Mouse (Mus musculus) neural tube, embryonic 13.5 days (tissue): ENCODE measurements at regions not wholly inside any gene's neighbourhood (a gene's known extent, or its start where the extent isn't known, plus 50 kb on each side); places are given as distances from the start of the nearest gene placed in this dataset.

Source experiments
- ATAC-seq: fragments of 200-750 bp; cut with Nextera tagmentation; 2 replicates; pipeline ENCODE4 v1.8.0; 2017; ENCODE audit warnings: low read depth, mild to moderate bottlenecking, moderate TSS enrichment, moderate library complexity
- H3K27ac ChIP-seq: fragments of 300-500 bp; sonication (generic); replicated peaks from 2 replicates; pipeline ENCODE4 v1.5.1; 2015; ENCODE audit warnings: moderate library complexity, mild to moderate bottlenecking, inconsistent platforms
- H3K27me3 ChIP-seq: fragments of 300-500 bp; sonication (generic); 2 replicates; pipeline ENCODE4 v1.6.1; 2015; ENCODE audit warnings: mild to moderate bottlenecking, inconsistent platforms
- H3K36me3 ChIP-seq: fragments of 300-500 bp; sonication (generic); 2 replicates; pipeline ENCODE4 v1.6.1; 2015; ENCODE audit warnings: mild to moderate bottlenecking, inconsistent platforms
- H3K4me1 ChIP-seq: fragments of 300-500 bp; sonication (generic); replicated peaks from 2 replicates; pipeline ENCODE4 v1.6.1; 2015; ENCODE audit warnings: inconsistent platforms
- H3K4me2 ChIP-seq: fragments of 300-500 bp; sonication (generic); 2 replicates; pipeline ENCODE4 v1.6.1; 2015; ENCODE audit warnings: inconsistent platforms, mild to moderate bottlenecking, moderate library complexity
- H3K4me3 ChIP-seq: fragments of 300-500 bp; sonication (generic); 2 replicates; pipeline ENCODE4 v1.5.1; 2015; ENCODE audit warnings: mild to moderate bottlenecking, inconsistent platforms
- H3K9ac ChIP-seq: fragments of 300-500 bp; sonication (generic); 2 replicates; pipeline ENCODE4 v1.6.1; 2015; ENCODE audit warnings: moderate library complexity, mild to moderate bottlenecking, inconsistent platforms
- H3K9me3 ChIP-seq: fragments of 300-500 bp; sonication (generic); 2 replicates; pipeline ENCODE4 v1.6.1; 2016; ENCODE audit warnings: inconsistent platforms
- WGBS: fragments of 180-500 bp; shearing (Covaris S2); methylation state at CpG from one replicate; pipeline ENCODE4 v1.1.7; 2015; 5-methylcytosine and 5-hydroxymethylcytosine counted together

DNA sequence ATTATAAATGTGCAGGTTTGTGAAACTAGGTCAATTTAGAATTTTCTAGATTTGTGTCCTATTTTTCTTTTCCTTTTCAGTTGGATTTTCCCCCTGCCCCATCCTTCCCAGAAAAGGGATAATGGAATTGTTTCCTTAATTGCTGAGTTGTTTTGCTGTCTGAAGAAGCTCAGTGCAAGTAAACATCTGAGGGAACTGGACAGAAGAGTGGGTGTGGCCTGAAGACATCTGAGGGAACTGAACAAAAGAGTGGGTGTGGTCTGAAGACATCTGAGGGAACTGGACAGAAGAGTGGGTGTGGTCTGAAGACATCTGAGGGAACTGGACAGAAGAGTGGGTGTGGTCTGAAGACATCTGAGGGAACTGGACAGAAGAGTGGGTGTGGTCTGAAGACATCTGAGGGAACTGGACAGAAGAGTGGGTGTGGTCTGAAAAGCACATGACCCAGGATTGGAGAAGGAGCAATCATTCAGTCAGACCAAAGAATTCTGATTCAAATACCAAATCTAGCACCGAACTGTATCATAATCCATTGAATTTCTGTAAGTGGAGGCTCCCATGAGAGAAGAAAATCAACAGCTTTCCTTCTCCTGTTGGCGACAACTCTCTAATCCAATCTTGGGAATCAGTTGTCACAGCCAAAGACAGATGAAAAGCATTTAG, 1479.8 kb downstream of the 4930444P10Rik start:
- Histone ChIP-seq H3K4me3 (no peak overlapping the region), H3K27ac (no peak overlapping the region), H3K36me3 (no peaks in the 10 kb centered on the region), H3K9me3 (no peaks in the 10 kb centered on the region), H3K4me2 (no peak overlapping the region), H3K27me3 (no peaks in the 10 kb centered on the region), H3K9ac (no peak overlapping the region), H3K4me1 (no peaks in the 10 kb centered on the region)
- 86% methylated on average over 2 of the region's 2 CpGs for WGBS
- no peak for ATAC-seq

DNA sequence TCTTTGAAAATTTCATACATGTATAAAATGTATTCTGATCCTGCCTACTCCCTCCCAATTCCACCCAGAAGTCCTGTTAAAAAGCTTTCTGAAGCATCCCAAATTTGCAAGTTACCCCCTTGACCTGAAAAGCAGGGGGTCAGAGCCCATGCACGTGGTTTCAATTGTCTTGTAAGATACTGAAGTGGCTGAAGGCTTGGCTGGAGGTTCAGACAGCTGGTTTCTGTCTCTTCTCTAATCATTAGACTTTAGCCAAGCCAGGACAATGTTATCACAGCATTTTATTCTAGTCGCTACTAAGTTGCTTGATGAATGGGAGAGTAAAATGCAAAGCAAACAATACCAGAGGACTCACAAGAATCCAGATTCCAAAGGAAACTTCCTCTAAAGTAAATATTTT, 1484.1 kb downstream of the 4930444P10Rik start:
- Histone ChIP-seq H3K27me3 (no peaks in the 10 kb centered on the region), H3K9me3 (no peaks in the 10 kb centered on the region), H3K4me3 (no peak overlapping the region), H3K4me2 (no peak overlapping the region), H3K36me3 (no peaks in the 10 kb centered on the region), H3K9ac (no peak overlapping the region), H3K4me1 (no peaks in the 10 kb centered on the region), H3K27ac (no peak overlapping the region)
- WGBS, result 34% methylated on average over 2 of the region's 2 CpGs
- ATAC-seq, result no peak

DNA sequence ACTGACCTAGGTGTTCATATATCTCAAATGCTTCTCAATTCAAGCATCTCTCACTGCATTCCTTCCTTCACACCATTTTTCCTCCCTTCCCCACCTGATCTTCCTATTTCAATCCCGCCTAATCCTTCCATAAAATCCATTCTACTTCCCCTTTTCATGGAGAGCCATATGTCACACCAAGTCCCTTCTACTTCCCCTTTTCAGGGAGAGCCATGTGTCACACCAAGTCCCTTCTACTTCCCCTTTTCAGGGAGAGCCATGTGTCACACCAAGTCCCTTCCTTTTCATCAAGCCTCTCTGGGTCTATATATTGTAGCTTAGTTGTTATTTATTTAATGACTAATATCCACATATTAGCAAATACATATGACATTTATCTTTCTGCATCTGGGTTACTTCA, 1497.2 kb downstream of the 4930444P10Rik start:
- ATAC-seq, result no peak
- no peaks in the 10 kb centered on the region for H3K27me3 ChIP-seq
- H3K9me3 ChIP-seq, result no peaks in the 10 kb centered on the region
- H3K4me3 ChIP-seq, result no peak overlapping the region
- H3K27ac ChIP-seq, result no peak overlapping the region
- H3K9ac ChIP-seq, result no peak overlapping the region
- H3K4me1 ChIP-seq, result no peaks in the 10 kb centered on the region
- WGBS, result 78% methylated on average over 1 of the region's 1 CpGs
- H3K4me2 ChIP-seq, result no peak overlapping the region
- no peaks in the 10 kb centered on the region for H3K36me3 ChIP-seq

DNA sequence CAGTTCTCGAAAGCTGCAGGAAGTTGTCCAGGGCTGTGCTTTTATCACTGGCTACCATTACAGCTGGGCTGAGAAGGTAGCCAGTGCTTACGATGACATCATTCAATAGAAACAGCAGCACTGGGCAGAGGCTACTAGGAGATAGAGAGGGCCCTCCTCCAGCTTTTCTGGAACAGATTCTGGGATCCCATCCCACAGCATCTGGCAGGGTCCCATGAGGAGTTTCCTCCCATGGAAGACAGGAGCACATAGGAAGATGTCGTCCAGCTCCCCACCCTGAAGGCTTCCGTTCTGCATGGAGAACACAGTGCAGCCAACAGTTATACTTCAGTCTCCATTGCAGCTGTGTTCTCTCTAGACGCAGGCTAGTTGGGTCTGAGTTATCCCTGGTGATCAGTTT, 1503.2 kb downstream of the 4930444P10Rik start:
- no peaks in the 10 kb centered on the region for H3K27me3 ChIP-seq
- no peak overlapping the region for H3K4me2 ChIP-seq
- no peaks in the 10 kb centered on the region for H3K9me3 ChIP-seq
- H3K36me3 ChIP-seq, result no peaks in the 10 kb centered on the region
- no peak overlapping the region for H3K9ac ChIP-seq
- no peak overlapping the region for H3K27ac ChIP-seq
- no peak overlapping the region for H3K4me3 ChIP-seq
- 88% methylated on average over 5 of the region's 5 CpGs for whole genome bisulfite sequencing
- no peak for ATAC-seq
- H3K4me1 ChIP-seq, result no peaks in the 10 kb centered on the region

DNA sequence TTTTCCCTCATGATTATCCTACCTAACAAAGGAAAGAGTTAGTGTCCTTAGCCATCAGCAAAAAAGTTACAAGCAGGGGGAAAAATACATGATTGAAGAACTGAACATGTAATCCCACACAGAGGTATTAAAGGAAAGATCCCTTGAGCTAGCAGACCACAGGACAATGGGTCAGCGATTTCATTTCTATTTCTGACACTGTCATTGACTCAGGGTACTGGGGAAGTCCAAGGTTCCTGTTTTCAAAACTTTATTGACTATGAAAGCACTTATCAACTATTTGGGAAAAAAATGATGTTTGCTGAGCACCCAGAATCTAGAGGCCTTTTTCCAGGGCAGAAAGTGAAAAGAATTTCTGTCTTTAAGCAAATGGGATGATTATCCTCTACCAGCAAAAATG, 1513.7 kb downstream of the 4930444P10Rik start:
- no peaks in the 10 kb centered on the region for H3K4me1 ChIP-seq
- H3K4me3 ChIP-seq, result no peak overlapping the region
- no peak overlapping the region for H3K9ac ChIP-seq
- no peaks in the 10 kb centered on the region for H3K9me3 ChIP-seq
- H3K27ac ChIP-seq, result no peak overlapping the region
- 86% methylated on average over 1 of the region's 1 CpGs for WGBS
- H3K4me2 ChIP-seq, result no peak overlapping the region
- H3K27me3 ChIP-seq, result peaks cover 15% of the 10 kb centered on the region; the same call in 1 of the 2 replicates
- H3K36me3 ChIP-seq, result no peaks in the 10 kb centered on the region
- no peak for ATAC-seq

DNA sequence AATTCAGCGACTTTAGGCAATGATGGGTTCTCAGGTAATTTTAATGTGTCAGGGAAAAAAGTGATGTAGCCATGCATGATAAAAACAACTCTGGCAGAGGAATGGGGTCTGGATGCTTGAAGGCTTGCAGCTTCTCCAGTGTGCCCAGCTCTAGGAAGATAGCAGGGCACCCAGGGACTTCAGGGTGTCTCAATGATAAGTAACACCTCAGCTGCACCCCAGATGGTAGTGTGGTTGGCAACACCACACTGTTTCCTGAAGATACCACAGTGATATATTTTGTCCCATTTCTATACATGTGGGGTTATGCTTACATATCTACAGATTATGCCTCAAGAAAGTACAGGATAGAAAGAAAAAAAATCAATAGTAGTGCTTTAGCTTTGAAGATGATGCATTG, 1516.9 kb downstream of the 4930444P10Rik start:
- no peak for ATAC-seq
- Histone ChIP-seq H3K4me1 (no peaks in the 10 kb centered on the region), H3K9me3 (no peaks in the 10 kb centered on the region), H3K9ac (no peak overlapping the region), H3K27ac (no peak overlapping the region), H3K36me3 (no peaks in the 10 kb centered on the region), H3K4me3 (no peak overlapping the region), H3K27me3 (peaks cover 36% of the 10 kb centered on the region), H3K4me2 (no peak overlapping the region)
- 95% methylated on average over 1 of the region's 1 CpGs for WGBS

DNA sequence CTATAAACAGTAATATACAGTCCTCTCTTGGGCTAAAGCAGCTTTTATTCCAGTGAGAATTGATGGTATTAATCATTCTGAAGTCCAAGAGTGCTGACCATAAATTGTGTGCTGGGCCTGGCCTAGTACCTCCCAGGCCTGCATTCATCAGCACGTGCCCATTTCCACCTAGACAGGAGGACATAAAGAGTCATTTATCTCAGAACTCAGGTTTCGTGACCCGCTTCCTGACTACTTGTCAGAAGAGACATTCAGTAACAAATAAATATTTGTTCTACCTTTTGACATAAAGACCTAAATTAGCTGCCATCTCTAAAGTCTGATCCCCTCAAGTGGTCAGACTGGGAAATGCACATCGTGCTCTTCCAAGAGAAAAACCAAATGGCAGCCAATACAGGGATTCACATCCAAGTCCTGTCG, 1522.6 kb downstream of the 4930444P10Rik start:
- H3K4me2 ChIP-seq, result no peak overlapping the region
- no peaks in the 10 kb centered on the region for H3K36me3 ChIP-seq
- H3K27me3 ChIP-seq, result peaks cover 44% of the 10 kb centered on the region
- no peak overlapping the region for H3K4me3 ChIP-seq
- no peaks in the 10 kb centered on the region for H3K9me3 ChIP-seq
- 0 out of 2 replicates have a peak, but pooled peaks cover 4% of the 10 kb centered on the region for H3K4me1 ChIP-seq
- no peak overlapping the region for H3K9ac ChIP-seq
- no peak overlapping the region for H3K27ac ChIP-seq
- peak; percentile 87 for ATAC-seq
- 14% methylated on average over 5 of the region's 5 CpGs for WGBS

DNA sequence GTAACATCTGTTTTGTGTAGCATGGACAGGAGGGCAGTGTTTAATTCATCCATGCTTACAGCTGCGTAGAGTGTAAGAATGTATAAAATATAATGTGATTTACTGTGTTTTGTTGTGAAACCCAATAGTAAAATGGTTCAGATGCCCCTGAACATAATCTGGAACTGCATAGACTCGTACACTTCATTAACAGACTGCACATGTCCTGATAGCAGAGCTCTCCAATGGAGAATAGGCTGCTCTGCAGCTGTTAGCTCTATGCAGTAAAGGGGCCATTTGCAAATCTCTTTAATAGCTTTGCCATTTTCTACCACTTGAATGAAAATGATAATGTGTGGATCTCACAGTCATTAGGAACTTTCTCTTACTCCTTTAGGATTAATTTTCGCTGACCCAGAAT, 1523.0 kb downstream of the 4930444P10Rik start:
- WGBS, result 25% methylated on average over 3 of the region's 3 CpGs
- H3K9me3 ChIP-seq, result no peaks in the 10 kb centered on the region
- no peak overlapping the region for H3K4me2 ChIP-seq
- peaks cover 40% of the 10 kb centered on the region for H3K27me3 ChIP-seq
- peak; percentile 82 for ATAC-seq
- H3K4me1 ChIP-seq, result 0 out of 2 replicates have a peak, but pooled peaks cover 4% of the 10 kb centered on the region
- no peak overlapping the region for H3K4me3 ChIP-seq
- H3K27ac ChIP-seq, result no peak overlapping the region
- no peak overlapping the region for H3K9ac ChIP-seq
- H3K36me3 ChIP-seq, result no peaks in the 10 kb centered on the region

DNA sequence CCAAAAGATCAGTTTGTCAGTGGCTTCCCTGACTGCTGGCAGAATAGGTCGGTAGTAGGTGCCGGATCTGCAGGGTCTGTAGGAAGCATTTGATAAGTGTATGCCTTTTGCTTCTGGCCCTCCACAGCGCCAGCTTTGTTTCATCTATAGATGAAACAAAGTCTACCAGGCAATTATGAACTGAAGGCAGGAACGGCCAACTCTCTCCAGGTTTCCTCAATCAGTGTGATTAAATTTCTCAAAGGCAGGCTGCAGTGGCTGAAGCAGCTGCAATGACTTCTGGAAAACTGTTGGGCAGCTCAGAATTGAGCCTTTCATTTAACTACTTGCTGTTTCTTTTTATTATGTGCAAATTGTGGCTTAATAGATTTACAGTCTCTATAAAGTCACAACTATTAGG, 1526.1 kb downstream of the 4930444P10Rik start:
- H3K4me1 ChIP-seq, result 0 out of 2 replicates have a peak, but pooled peaks cover 4% of the 10 kb centered on the region

DNA sequence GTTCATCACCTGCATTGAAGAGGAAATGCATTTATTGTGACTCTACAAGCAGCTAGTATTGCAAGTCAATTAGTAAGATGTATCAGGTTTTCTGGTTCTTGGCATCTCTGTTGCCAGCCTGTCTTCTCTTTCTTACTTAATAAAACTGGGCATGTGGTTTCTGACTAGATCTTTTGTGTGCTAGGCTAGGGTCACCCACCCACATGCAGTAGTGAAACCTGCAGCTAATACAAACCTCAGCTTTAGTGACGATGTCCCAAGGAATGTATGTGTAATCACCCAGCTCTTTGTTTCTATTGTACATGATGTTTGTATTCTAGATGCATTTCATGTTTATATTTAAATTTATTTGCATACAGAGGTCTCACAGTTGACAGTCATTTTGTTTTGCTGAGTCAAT, 1526.7 kb downstream of the 4930444P10Rik start:
- Histone ChIP-seq H3K4me1 (0 out of 2 replicates have a peak, but pooled peaks cover 4% of the 10 kb centered on the region), H3K9me3 (no peaks in the 10 kb centered on the region), H3K4me2 (no peak overlapping the region), H3K9ac (no peak overlapping the region), H3K36me3 (no peaks in the 10 kb centered on the region), H3K4me3 (no peak overlapping the region), H3K27me3 (peaks cover 16% of the 10 kb centered on the region), H3K27ac (no peak overlapping the region)
- no peak for ATAC-seq
- WGBS, result 68% methylated on average over 1 of the region's 1 CpGs

More for the DNA sequence above, 1526.1 kb downstream of the 4930444P10Rik start:
- WGBS, result 41% methylated on average over 4 of the region's 4 CpGs
- no peak for ATAC-seq
- no peaks in the 10 kb centered on the region for H3K36me3 ChIP-seq
- H3K4me3 ChIP-seq, result no peak overlapping the region
- H3K4me2 ChIP-seq, result no peak overlapping the region
- no peak overlapping the region for H3K27ac ChIP-seq
- H3K9ac ChIP-seq, result no peak overlapping the region
- H3K9me3 ChIP-seq, result no peaks in the 10 kb centered on the region
- H3K27me3 ChIP-seq, result peaks cover 19% of the 10 kb centered on the region
